Mouse (Mus musculus): ENCODE measurements around the gene Tomm5. TPM values are rescaled to one million over a fixed set of nuclear protein-coding genes. Genes with fewer than 3 reads are reported as not detected.

Gene Tomm5
- polyA plus RNA-seq (2014; fragmentation: Illumina TruSeq; extraction: RNeasy Lipid Tissue Mini Kit (QIAGEN cat#74804); ENCODE audit: low read depth, low replicate concordance): 116 TPM

DNA sequence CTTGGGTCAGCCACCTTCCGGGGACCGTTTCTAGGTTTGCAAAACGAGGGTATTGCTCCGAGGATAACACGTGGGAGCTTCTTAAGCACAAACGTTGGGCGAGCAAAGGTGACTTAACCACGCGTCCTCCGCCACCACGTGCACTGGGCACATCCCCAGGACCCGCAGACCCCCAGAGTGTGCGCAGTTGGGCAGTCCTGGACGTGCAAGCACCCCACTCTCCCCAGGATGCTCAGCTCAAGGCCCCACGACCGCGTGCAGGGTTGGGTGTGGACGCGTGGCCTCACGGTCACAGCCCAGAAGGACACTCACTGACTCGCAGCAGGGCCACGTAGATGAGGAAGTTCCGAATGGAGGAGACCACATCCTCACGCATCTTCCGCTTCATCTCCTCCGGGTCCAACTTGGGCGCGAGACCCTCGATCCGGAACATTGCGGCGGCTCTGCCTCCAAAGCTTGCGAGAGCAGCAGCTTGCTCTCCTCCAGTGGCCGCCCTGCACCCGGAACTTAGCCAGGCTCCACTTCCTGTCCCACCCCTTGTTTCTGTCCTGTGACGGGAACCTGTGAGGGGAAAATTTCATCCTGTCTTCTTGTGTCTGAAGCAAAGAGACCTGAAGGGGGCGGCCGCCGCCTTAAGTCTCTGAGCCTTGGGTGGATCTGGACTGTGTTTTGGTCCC lies at the start of gene Tomm5:
Gene Tomm5, minus strand, starts transcription at position 514 of the 677 bp plus-strand sequence.

DNA sequence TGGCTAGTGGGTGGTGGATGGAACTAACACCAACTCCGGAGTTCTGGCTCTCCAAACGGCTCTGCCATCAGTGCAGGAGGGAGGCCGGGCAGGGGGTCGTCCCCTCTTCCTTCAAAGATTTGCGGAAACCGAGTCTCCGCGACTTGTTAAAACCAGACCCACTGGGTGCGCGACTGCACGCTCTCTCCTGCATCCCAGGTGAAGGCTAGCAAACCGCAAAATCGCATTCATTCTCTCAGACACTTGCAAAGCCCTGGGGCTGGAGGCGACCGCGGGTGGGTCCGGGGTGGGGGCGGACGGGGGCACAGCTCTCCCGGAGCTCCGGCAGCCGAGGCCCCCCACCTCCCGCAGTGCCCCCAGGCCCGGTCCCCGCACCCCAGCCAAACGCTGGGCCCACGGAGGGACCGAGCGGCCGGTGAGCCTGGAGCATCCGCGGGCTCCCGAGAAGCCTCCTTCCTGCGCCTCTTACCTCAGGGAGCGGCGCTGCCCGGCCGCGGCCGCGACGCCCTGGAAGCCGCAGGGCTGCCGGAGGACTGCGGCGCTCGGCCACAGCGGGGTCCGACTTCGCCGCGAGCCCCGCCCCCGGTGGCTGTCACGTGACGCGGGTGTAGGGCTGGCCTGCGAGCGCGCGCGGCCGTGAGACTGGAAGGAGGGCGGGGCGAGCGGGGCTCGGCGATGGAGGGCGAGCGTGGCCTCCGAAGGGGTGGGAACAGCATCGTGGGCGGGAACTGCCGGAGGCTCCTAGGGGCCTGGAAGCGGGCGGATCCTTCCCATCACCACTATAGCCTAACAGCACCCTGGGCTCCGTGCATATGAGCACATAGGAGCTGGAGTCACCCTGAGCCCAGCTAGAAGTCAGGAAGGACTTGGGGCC lies 23.7 kb downstream of the Tomm5 start, which contains the start of gene Fbxo10:
Gene Fbxo10, minus strand, starts transcription at position 584 of the 874 bp plus-strand sequence.

Other genes starting within 250 kb of the Tomm5 start
- not detected for gene Grhpr, start 126.7 kb downstream of the Tomm5 start, polyA plus RNA-seq (2014; fragmentation: Illumina TruSeq; extraction: RNeasy Lipid Tissue Mini Kit (QIAGEN cat#74804); ENCODE audit: low read depth, low replicate concordance)
- gene Zbtb5, start 95.7 kb downstream of the Tomm5 start, polyA plus RNA-seq (2014; fragmentation: Illumina TruSeq; extraction: RNeasy Lipid Tissue Mini Kit (QIAGEN cat#74804); ENCODE audit: low read depth, low replicate concordance): 5.3 TPM
- gene Polr1e, start 89.5 kb downstream of the Tomm5 start, polyA plus RNA-seq (2014; fragmentation: Illumina TruSeq; extraction: RNeasy Lipid Tissue Mini Kit (QIAGEN cat#74804); ENCODE audit: low read depth, low replicate concordance): 6.9 TPM
- 1.1 TPM for gene Fbxo10, start 23.5 kb downstream of the Tomm5 start, polyA plus RNA-seq (2014; fragmentation: Illumina TruSeq; extraction: RNeasy Lipid Tissue Mini Kit (QIAGEN cat#74804); ENCODE audit: low read depth, low replicate concordance)
- gene Frmpd1, start 76.8 kb upstream of the Tomm5 start, polyA plus RNA-seq (2014; fragmentation: Illumina TruSeq; extraction: RNeasy Lipid Tissue Mini Kit (QIAGEN cat#74804); ENCODE audit: low read depth, low replicate concordance): not detected
- gene Trmt10b, start 189.0 kb upstream of the Tomm5 start, polyA plus RNA-seq (2014; fragmentation: Illumina TruSeq; extraction: RNeasy Lipid Tissue Mini Kit (QIAGEN cat#74804); ENCODE audit: low read depth, low replicate concordance): 21.5 TPM
- 32.8 TPM for gene Dcaf10, start 234.0 kb upstream of the Tomm5 start, polyA plus RNA-seq (2014; fragmentation: Illumina TruSeq; extraction: RNeasy Lipid Tissue Mini Kit (QIAGEN cat#74804); ENCODE audit: low read depth, low replicate concordance)
- 54.0 TPM for gene Exosc3, start 234.6 kb upstream of the Tomm5 start, polyA plus RNA-seq (2014; fragmentation: Illumina TruSeq; extraction: RNeasy Lipid Tissue Mini Kit (QIAGEN cat#74804); ENCODE audit: low read depth, low replicate concordance)